Mouse (Mus musculus): Measurements from ENCODE around the gene Pced1b.

- TF ChIP-seq CTCF (IDR thresholded peaks at IDR 0.05; ENCODE audit: low read depth, low read length) (no peak), POLR2A (IDR thresholded peaks at IDR 0.05; ENCODE audit: borderline replicate concordance, low read depth, low read length) (no peak)
These were observed 35.6 kb downstream of the Pced1b start for GRCm38 (mm10) chr15:97282572-97282881.
